Mouse (Mus musculus) CH12.LX (cell line): ENCODE data around the gene Rpl41. TPM values are rescaled to one million over a fixed set of nuclear protein-coding genes. Genes with fewer than 3 reads are reported as not detected.

Source experiments
- polyA plus RNA-seq: library from polyadenylated mRNA; unstranded; fragments of >175 nt; gene quantifications from 2 replicates; pipeline ENCODE4 v1.2.1, GENCODE M21; 2012; ENCODE audit warnings: low read depth; ENCODE audit not compliant: insufficient read length
- total RNA-seq, 2 experiments: library from RNA; depleted of rRNA; stranded (reverse); fragments of 300-350 nt in 1 of 2; fragments of >200 nt in 1 of 2; gene quantifications; 2 replicates each; pipeline ENCODE4 v1.2.3; 2012 to 2014

Rpl41 gene
- total and polyA plus RNA-seq, 3 experiments: 2,709 to 8,549 (median 8,065) TPM

Other genes starting within 250 kb of the Rpl41 start
Only the 20 nearest of the 24 such genes appear.
- 8.4 and 11.1 TPM in 2 replicates for gene Coq10a, start 180.3 kb downstream of the Rpl41 start, total RNA-seq (2012; rRNA removed)
- 5.7 and 7.7 TPM in 2 replicates for gene Coq10a, start 180.3 kb downstream of the Rpl41 start, total RNA-seq (2014; rRNA removed)
- gene Coq10a, start 180.3 kb downstream of the Rpl41 start, polyA plus RNA-seq: 8.6 and 12.1 TPM in 2 replicates
- 15.3 and 15.8 TPM in 2 replicates for gene Ankrd52, start 172.2 kb downstream of the Rpl41 start, total RNA-seq (2012; rRNA removed)
- 3.5 and 4.3 TPM in 2 replicates for gene Ankrd52, start 172.2 kb downstream of the Rpl41 start, total RNA-seq (2014; rRNA removed)
- gene Ankrd52, start 172.2 kb downstream of the Rpl41 start, polyA plus RNA-seq: 45.9 and 51.0 TPM in 2 replicates
- 0.21 TPM in 1 of 2 replicates, not detected in the other for gene Slc39a5, start 148.1 kb downstream of the Rpl41 start, total RNA-seq (2012; rRNA removed)
- not detected in 2 replicates for gene Slc39a5, start 148.1 kb downstream of the Rpl41 start, total RNA-seq (2014; rRNA removed)
- 0.11 TPM in 1 of 2 replicates, not detected in the other for gene Slc39a5, start 148.1 kb downstream of the Rpl41 start, polyA plus RNA-seq
- gene Nabp2, start 137.8 kb downstream of the Rpl41 start, total RNA-seq (2012; rRNA removed): 43.7 and 45.8 TPM in 2 replicates
- 40.3 and 46.9 TPM in 2 replicates for gene Nabp2, start 137.8 kb downstream of the Rpl41 start, total RNA-seq (2014; rRNA removed)
- 123 and 147 TPM in 2 replicates for gene Nabp2, start 137.8 kb downstream of the Rpl41 start, polyA plus RNA-seq
- gene Rnf41, start 137.6 kb downstream of the Rpl41 start, total RNA-seq (2012; rRNA removed): 19.9 and 20.1 TPM in 2 replicates
- gene Rnf41, start 137.6 kb downstream of the Rpl41 start, total RNA-seq (2014; rRNA removed): 15.3 and 15.9 TPM in 2 replicates
- gene Rnf41, start 137.6 kb downstream of the Rpl41 start, polyA plus RNA-seq: 17.4 TPM in 2 replicates
- gene Smarcc2, start 90.1 kb downstream of the Rpl41 start, total RNA-seq (2012; rRNA removed): 20.2 and 24.8 TPM in 2 replicates
- 6.1 and 7.5 TPM in 2 replicates for gene Smarcc2, start 90.1 kb downstream of the Rpl41 start, total RNA-seq (2014; rRNA removed)
- 39.8 and 42.6 TPM in 2 replicates for gene Smarcc2, start 90.1 kb downstream of the Rpl41 start, polyA plus RNA-seq
- 555 and 601 TPM in 2 replicates for gene Myl6, start 55.2 kb downstream of the Rpl41 start, total RNA-seq (2012; rRNA removed)
- gene Myl6, start 55.2 kb downstream of the Rpl41 start, total RNA-seq (2014; rRNA removed): 560 and 610 TPM in 2 replicates
- gene Myl6, start 55.2 kb downstream of the Rpl41 start, polyA plus RNA-seq: 366 and 413 TPM in 2 replicates
- gene Myl6b, start 50.6 kb downstream of the Rpl41 start, total RNA-seq (2012; rRNA removed): 2.5 and 2.6 TPM in 2 replicates
- gene Myl6b, start 50.6 kb downstream of the Rpl41 start, total RNA-seq (2014; rRNA removed): 0.39 and 1.1 TPM in 2 replicates
- 3.2 and 3.9 TPM in 2 replicates for gene Myl6b, start 50.6 kb downstream of the Rpl41 start, polyA plus RNA-seq
- gene Esyt1, start 23.4 kb downstream of the Rpl41 start, total RNA-seq (2012; rRNA removed): 43.2 and 48.0 TPM in 2 replicates
- 20.2 and 20.6 TPM in 2 replicates for gene Esyt1, start 23.4 kb downstream of the Rpl41 start, total RNA-seq (2014; rRNA removed)
- gene Esyt1, start 23.4 kb downstream of the Rpl41 start, polyA plus RNA-seq: 33.0 and 38.2 TPM in 2 replicates
- 19.9 and 20.9 TPM in 2 replicates for gene Zc3h10, start 1.5 kb downstream of the Rpl41 start, total RNA-seq (2012; rRNA removed)
- 16.2 TPM in 2 replicates for gene Zc3h10, start 1.5 kb downstream of the Rpl41 start, total RNA-seq (2014; rRNA removed)
- gene Zc3h10, start 1.5 kb downstream of the Rpl41 start, polyA plus RNA-seq: 14.4 and 14.6 TPM in 2 replicates
- gene Pa2g4, start 16.7 kb upstream of the Rpl41 start, total RNA-seq (2012; rRNA removed): 133 and 166 TPM in 2 replicates
- 126 and 129 TPM in 2 replicates for gene Pa2g4, start 16.7 kb upstream of the Rpl41 start, total RNA-seq (2014; rRNA removed)
- 550 and 650 TPM in 2 replicates for gene Pa2g4, start 16.7 kb upstream of the Rpl41 start, polyA plus RNA-seq
- 12.6 and 13.2 TPM in 2 replicates for gene Erbb3, start 40.3 kb upstream of the Rpl41 start, total RNA-seq (2012; rRNA removed)
- gene Erbb3, start 40.3 kb upstream of the Rpl41 start, total RNA-seq (2014; rRNA removed): 11.3 and 13.0 TPM in 2 replicates
- gene Erbb3, start 40.3 kb upstream of the Rpl41 start, polyA plus RNA-seq: 7.4 and 7.7 TPM in 2 replicates
- 2,580 and 2,987 TPM in 2 replicates for gene Rps26, start 77.4 kb upstream of the Rpl41 start, total RNA-seq (2012; rRNA removed)
- 1,667 and 1,906 TPM in 2 replicates for gene Rps26, start 77.4 kb upstream of the Rpl41 start, total RNA-seq (2014; rRNA removed)
- 2,220 and 2,250 TPM in 2 replicates for gene Rps26, start 77.4 kb upstream of the Rpl41 start, polyA plus RNA-seq
- gene Ikzf4, start 96.7 kb upstream of the Rpl41 start, total RNA-seq (2012; rRNA removed): 0.08 and 0.13 TPM in 2 replicates
- gene Ikzf4, start 96.7 kb upstream of the Rpl41 start, total RNA-seq (2014; rRNA removed): 0.09 TPM in 1 of 2 replicates, not detected in the other
- 0.57 and 1.5 TPM in 2 replicates for gene Ikzf4, start 96.7 kb upstream of the Rpl41 start, polyA plus RNA-seq
- 8.3 and 10.5 TPM in 2 replicates for gene Suox, start 124.8 kb upstream of the Rpl41 start, total RNA-seq (2012; rRNA removed)
- 10.9 and 11.4 TPM in 2 replicates for gene Suox, start 124.8 kb upstream of the Rpl41 start, total RNA-seq (2014; rRNA removed)
- 9.0 TPM in 2 replicates for gene Suox, start 124.8 kb upstream of the Rpl41 start, polyA plus RNA-seq
- gene Rab5b, start 147.0 kb upstream of the Rpl41 start, total RNA-seq (2012; rRNA removed): 22.0 and 27.4 TPM in 2 replicates
- gene Rab5b, start 147.0 kb upstream of the Rpl41 start, total RNA-seq (2014; rRNA removed): 28.9 and 34.4 TPM in 2 replicates
- gene Rab5b, start 147.0 kb upstream of the Rpl41 start, polyA plus RNA-seq: 20.4 and 20.6 TPM in 2 replicates
- 7.1 and 7.6 TPM in 2 replicates for gene Pmel, start 154.9 kb upstream of the Rpl41 start, total RNA-seq (2012; rRNA removed)
- 5.3 and 5.5 TPM in 2 replicates for gene Pmel, start 154.9 kb upstream of the Rpl41 start, total RNA-seq (2014; rRNA removed)
- 8.8 and 9.4 TPM in 2 replicates for gene Pmel, start 154.9 kb upstream of the Rpl41 start, polyA plus RNA-seq
- gene Cdk2, start 155.7 kb upstream of the Rpl41 start, total RNA-seq (2012; rRNA removed): 38.9 and 47.1 TPM in 2 replicates
- 79.3 and 86.9 TPM in 2 replicates for gene Cdk2, start 155.7 kb upstream of the Rpl41 start, total RNA-seq (2014; rRNA removed)
- gene Cdk2, start 155.7 kb upstream of the Rpl41 start, polyA plus RNA-seq: 75.3 and 89.2 TPM in 2 replicates
- 5.9 and 6.6 TPM in 2 replicates for gene Dgka, start 195.6 kb upstream of the Rpl41 start, total RNA-seq (2012; rRNA removed)
- gene Dgka, start 195.6 kb upstream of the Rpl41 start, total RNA-seq (2014; rRNA removed): 3.4 TPM in 2 replicates
- gene Dgka, start 195.6 kb upstream of the Rpl41 start, polyA plus RNA-seq: 9.0 and 9.5 TPM in 2 replicates
- gene Pym1, start 198.6 kb upstream of the Rpl41 start, total RNA-seq (2012; rRNA removed): 52.8 and 63.1 TPM in 2 replicates
- 84.9 and 87.8 TPM in 2 replicates for gene Pym1, start 198.6 kb upstream of the Rpl41 start, total RNA-seq (2014; rRNA removed)
- 75.6 and 86.6 TPM in 2 replicates for gene Pym1, start 198.6 kb upstream of the Rpl41 start, polyA plus RNA-seq